Mouse (Mus musculus) liver, adult 2 months (tissue): ENCODE measurements at regions not wholly inside any gene's neighbourhood (a gene's known extent, or its start where the extent isn't known, plus 50 kb on each side); places are given as distances from the start of the nearest gene placed in this dataset.

ENCODE experiments used
- CTCF ChIP-seq: fragments of 200-500 bp; IDR thresholded peaks from 2 replicates; pipeline ENCODE4 v1.5.1; 2011; ENCODE audit warnings: low read depth, low read length, control low read depth
- POLR2A ChIP-seq: fragments of 200-500 bp; IDR thresholded peaks from 2 replicates; pipeline ENCODE4 v1.6.1; 2011; ENCODE audit warnings: low read length, control low read depth; ENCODE audit not compliant: insufficient read depth; ENCODE audit errors: extremely low read depth

DNA sequence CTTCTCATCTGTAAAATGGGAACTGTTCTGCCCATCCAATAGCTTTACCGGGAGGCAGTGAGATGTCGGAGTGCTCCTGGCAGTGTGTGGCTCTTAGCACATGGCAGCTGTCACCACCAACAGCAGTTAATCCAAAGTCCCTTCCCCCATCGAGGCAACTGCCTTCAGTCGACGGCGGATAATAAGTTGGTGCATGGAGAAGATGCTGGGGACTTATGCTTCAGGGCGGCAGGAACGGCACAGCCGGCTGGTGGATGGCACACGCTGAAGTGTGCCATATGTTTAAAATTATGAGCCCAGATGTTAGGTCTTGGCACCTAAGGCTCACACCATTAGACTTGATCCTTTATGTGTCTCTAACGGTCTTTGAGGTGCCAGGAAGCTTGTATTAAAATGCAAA lies 183.5 kb downstream of the Wdr11 start:
- TF ChIP-seq CTCF = no peak
- no peak for TF ChIP-seq POLR2A
